Mouse (Mus musculus): ENCODE results near the gene Stc2. TPM values are rescaled to one million over a fixed set of nuclear protein-coding genes. Genes with fewer than 3 reads are reported as not detected.
A peak's percentile ranks its signal among the peaks of the same experiment; 100 is the strongest.

The Stc2 gene
- 1.5 and 2.1 TPM in 2 replicates for polyA plus RNA-seq (2016; fragmentation: Nextera tagmentation; extraction: Ambion mirVana)

GRCm38 (mm10) chr11:31369648-31370286 lies at the start of gene Stc2:
Stc2 (minus strand) TSS chr11:31370074.
- H3K27ac ChIP-seq (replicated peaks) = peak within 1 kb of the TSS; percentile 80
- H3K4me3 ChIP-seq = peak within 1 kb of the TSS; percentile 73
- peaks cover 35% of the 10 kb centered on the region for H3K4me1 ChIP-seq
- peaks cover 73% of the 10 kb centered on the region for H3K27me3 ChIP-seq (replicated peaks; ENCODE audit: low read depth, poor library complexity, severe bottlenecking)
- under 1% methylated on average over 51 of the region's 51 CpGs for WGBS
- DNase-seq (ENCODE audit: low spot score) = peak; percentile 90
- no peaks in the 10 kb centered on the region for H3K9me3 ChIP-seq
- H3K36me3 ChIP-seq (replicated peaks) = no peaks in the 10 kb centered on the region

GRCm38 (mm10) chr11:31417071-31417470 lies 47.2 kb upstream of the Stc2 start:
- H3K36me3 ChIP-seq (replicated peaks) = no peaks in the 10 kb centered on the region
- no peaks in the 10 kb centered on the region for H3K9me3 ChIP-seq
- no peaks in the 10 kb centered on the region for H3K4me1 ChIP-seq
- H3K27me3 ChIP-seq (replicated peaks; ENCODE audit: low read depth, poor library complexity, severe bottlenecking) = no peaks in the 10 kb centered on the region
- H3K4me3 ChIP-seq = no peak overlapping the region
- 78% methylated on average over 5 of the region's 5 CpGs for WGBS
- H3K27ac ChIP-seq (replicated peaks) = no peak overlapping the region
- DNase-seq (ENCODE audit: low spot score) = no peak

GRCm38 (mm10) chr11:31412376-31412775 lies 42.5 kb upstream of the Stc2 start:
- WGBS = 82% methylated on average over 3 of the region's 3 CpGs
- Histone ChIP-seq H3K27me3 (replicated peaks; ENCODE audit: low read depth, poor library complexity, severe bottlenecking) (no peaks in the 10 kb centered on the region), H3K4me3 (no peak overlapping the region), H3K4me1 (no peaks in the 10 kb centered on the region), H3K27ac (replicated peaks) (no peak overlapping the region), H3K9me3 (peaks cover 4% of the 10 kb centered on the region; the same call in 1 of the 2 replicates), H3K36me3 (replicated peaks) (no peaks in the 10 kb centered on the region)
- no peak for DNase-seq (ENCODE audit: low spot score)

- no peak overlapping the region for H3K27ac ChIP-seq (replicated peaks)
- H3K4me3 ChIP-seq = no peak overlapping the region
- no peaks in the 10 kb centered on the region for H3K36me3 ChIP-seq (replicated peaks)
- H3K27me3 ChIP-seq (replicated peaks; ENCODE audit: low read depth, poor library complexity, severe bottlenecking) = no peaks in the 10 kb centered on the region
- DNase-seq (ENCODE audit: low spot score) = no peak
- H3K4me1 ChIP-seq = no peaks in the 10 kb centered on the region
- WGBS = 88% methylated on average over 1 of the region's 1 CpGs
- H3K9me3 ChIP-seq = peaks cover 4% of the 10 kb centered on the region; the same call in 1 of the 2 replicates
Measured at GRCm38 (mm10) chr11:31406736-31407135, 36.9 kb upstream of the Stc2 start.

- no peaks in the 10 kb centered on the region for H3K36me3 ChIP-seq (replicated peaks)
- H3K27ac ChIP-seq (replicated peaks) = no peak overlapping the region
- H3K9me3 ChIP-seq = no peaks in the 10 kb centered on the region
- 93% methylated on average over 1 of the region's 1 CpGs for WGBS
- no peak for DNase-seq (ENCODE audit: low spot score)
- H3K4me3 ChIP-seq = no peak overlapping the region
- H3K4me1 ChIP-seq = no peaks in the 10 kb centered on the region
- H3K27me3 ChIP-seq (replicated peaks; ENCODE audit: low read depth, poor library complexity, severe bottlenecking) = no peaks in the 10 kb centered on the region
Measured at GRCm38 (mm10) chr11:31403080-31403479, 33.2 kb upstream of the Stc2 start.

- no peak overlapping the region for H3K27ac ChIP-seq (replicated peaks)
- H3K9me3 ChIP-seq = no peaks in the 10 kb centered on the region
- no peaks in the 10 kb centered on the region for H3K27me3 ChIP-seq (replicated peaks; ENCODE audit: low read depth, poor library complexity, severe bottlenecking)
- 77% methylated on average over 2 of the region's 2 CpGs for WGBS
- H3K4me1 ChIP-seq = peaks cover 4% of the 10 kb centered on the region; the same call in 1 of the 2 replicates
- no peaks in the 10 kb centered on the region for H3K36me3 ChIP-seq (replicated peaks)
- no peak for DNase-seq (ENCODE audit: low spot score)
- no peak overlapping the region for H3K4me3 ChIP-seq
Measured at GRCm38 (mm10) chr11:31398604-31399003, 28.7 kb upstream of the Stc2 start.

GRCm38 (mm10) chr11:31396638-31397417 lies 27.0 kb upstream of the Stc2 start:
- no peak overlapping the region for H3K4me3 ChIP-seq
- no peaks in the 10 kb centered on the region for H3K36me3 ChIP-seq (replicated peaks)
- no peaks in the 10 kb centered on the region for H3K9me3 ChIP-seq
- no peak for DNase-seq (ENCODE audit: low spot score)
- 58% methylated on average over 6 of the region's 6 CpGs for WGBS
- H3K27ac ChIP-seq (replicated peaks) = no peak overlapping the region
- H3K4me1 ChIP-seq = peaks cover 4% of the 10 kb centered on the region; the same call in 1 of the 2 replicates
- no peaks in the 10 kb centered on the region for H3K27me3 ChIP-seq (replicated peaks; ENCODE audit: low read depth, poor library complexity, severe bottlenecking)

GRCm38 (mm10) chr11:31394026-31394425 lies 24.2 kb upstream of the Stc2 start:
- Histone ChIP-seq H3K4me3 (no peak overlapping the region), H3K27ac (replicated peaks) (no peak overlapping the region), H3K9me3 (no peaks in the 10 kb centered on the region), H3K27me3 (replicated peaks; ENCODE audit: low read depth, poor library complexity, severe bottlenecking) (no peaks in the 10 kb centered on the region), H3K36me3 (replicated peaks) (no peaks in the 10 kb centered on the region), H3K4me1 (peaks cover 4% of the 10 kb centered on the region; the same call in 1 of the 2 replicates)
- WGBS = 87% methylated on average over 6 of the region's 6 CpGs
- DNase-seq (ENCODE audit: low spot score) = no peak

GRCm38 (mm10) chr11:31392340-31392739 lies 22.5 kb upstream of the Stc2 start:
- no peak overlapping the region for H3K4me3 ChIP-seq
- no peaks in the 10 kb centered on the region for H3K27me3 ChIP-seq (replicated peaks; ENCODE audit: low read depth, poor library complexity, severe bottlenecking)
- H3K4me1 ChIP-seq = peaks cover 4% of the 10 kb centered on the region; the same call in 1 of the 2 replicates
- no peaks in the 10 kb centered on the region for H3K36me3 ChIP-seq (replicated peaks)
- no peak for DNase-seq (ENCODE audit: low spot score)
- 77% methylated on average over 5 of the region's 5 CpGs for WGBS
- H3K27ac ChIP-seq (replicated peaks) = no peak overlapping the region
- no peaks in the 10 kb centered on the region for H3K9me3 ChIP-seq

- Histone ChIP-seq H3K9me3 (no peaks in the 10 kb centered on the region), H3K27me3 (replicated peaks; ENCODE audit: low read depth, poor library complexity, severe bottlenecking) (no peaks in the 10 kb centered on the region), H3K4me3 (no peak overlapping the region), H3K36me3 (replicated peaks) (no peaks in the 10 kb centered on the region), H3K4me1 (no peaks in the 10 kb centered on the region), H3K27ac (replicated peaks) (no peak overlapping the region)
- 64% methylated on average over 4 of the region's 4 CpGs for WGBS
- DNase-seq (ENCODE audit: low spot score) = no peak
Measured at GRCm38 (mm10) chr11:31388890-31389289, 19.0 kb upstream of the Stc2 start.

- H3K36me3 ChIP-seq (replicated peaks) = no peaks in the 10 kb centered on the region
- DNase-seq (ENCODE audit: low spot score) = no peak
Measured at GRCm38 (mm10) chr11:31387526-31387925, 17.7 kb upstream of the Stc2 start.

GRCm38 (mm10) chr11:31386571-31386970 lies 16.7 kb upstream of the Stc2 start:
- 68% methylated on average over 3 of the region's 3 CpGs for WGBS
- no peak overlapping the region for H3K4me3 ChIP-seq
- no peaks in the 10 kb centered on the region for H3K27me3 ChIP-seq (replicated peaks; ENCODE audit: low read depth, poor library complexity, severe bottlenecking)
- no peak for DNase-seq (ENCODE audit: low spot score)
- H3K36me3 ChIP-seq (replicated peaks) = no peaks in the 10 kb centered on the region
- no peaks in the 10 kb centered on the region for H3K9me3 ChIP-seq
- H3K4me1 ChIP-seq = no peaks in the 10 kb centered on the region
- no peak overlapping the region for H3K27ac ChIP-seq (replicated peaks)

More at GRCm38 (mm10) chr11:31387526-31387925, 17.7 kb upstream of the Stc2 start:
- Histone ChIP-seq H3K4me1 (no peaks in the 10 kb centered on the region), H3K27me3 (replicated peaks; ENCODE audit: low read depth, poor library complexity, severe bottlenecking) (no peaks in the 10 kb centered on the region), H3K27ac (replicated peaks) (no peak overlapping the region), H3K9me3 (no peaks in the 10 kb centered on the region), H3K4me3 (no peak overlapping the region)
- 92% methylated on average over 5 of the region's 5 CpGs for WGBS

- H3K4me3 ChIP-seq = no peak overlapping the region
- no peaks in the 10 kb centered on the region for H3K27me3 ChIP-seq (replicated peaks; ENCODE audit: low read depth, poor library complexity, severe bottlenecking)
- no peak for DNase-seq (ENCODE audit: low spot score)
- WGBS = 86% methylated on average over 2 of the region's 2 CpGs
- no peak overlapping the region for H3K27ac ChIP-seq (replicated peaks)
- H3K36me3 ChIP-seq (replicated peaks) = no peaks in the 10 kb centered on the region
- no peaks in the 10 kb centered on the region for H3K9me3 ChIP-seq
- no peaks in the 10 kb centered on the region for H3K4me1 ChIP-seq
Measured at GRCm38 (mm10) chr11:31383968-31384367, 14.1 kb upstream of the Stc2 start.
